Mouse (Mus musculus): ENCODE results near the gene Gps2. TPM values are rescaled to one million over a fixed set of nuclear protein-coding genes. Genes with fewer than 3 reads are reported as not detected.
"Not testable (repeated sequence)": the region's sequence is repeated elsewhere in the genome, so short reads cannot be mapped to it uniquely, and the experiment has no call there.

The Gps2 gene
- total RNA-seq, 2 experiments from 2014 or later, result 47.3 to 52.4 TPM

DNA sequence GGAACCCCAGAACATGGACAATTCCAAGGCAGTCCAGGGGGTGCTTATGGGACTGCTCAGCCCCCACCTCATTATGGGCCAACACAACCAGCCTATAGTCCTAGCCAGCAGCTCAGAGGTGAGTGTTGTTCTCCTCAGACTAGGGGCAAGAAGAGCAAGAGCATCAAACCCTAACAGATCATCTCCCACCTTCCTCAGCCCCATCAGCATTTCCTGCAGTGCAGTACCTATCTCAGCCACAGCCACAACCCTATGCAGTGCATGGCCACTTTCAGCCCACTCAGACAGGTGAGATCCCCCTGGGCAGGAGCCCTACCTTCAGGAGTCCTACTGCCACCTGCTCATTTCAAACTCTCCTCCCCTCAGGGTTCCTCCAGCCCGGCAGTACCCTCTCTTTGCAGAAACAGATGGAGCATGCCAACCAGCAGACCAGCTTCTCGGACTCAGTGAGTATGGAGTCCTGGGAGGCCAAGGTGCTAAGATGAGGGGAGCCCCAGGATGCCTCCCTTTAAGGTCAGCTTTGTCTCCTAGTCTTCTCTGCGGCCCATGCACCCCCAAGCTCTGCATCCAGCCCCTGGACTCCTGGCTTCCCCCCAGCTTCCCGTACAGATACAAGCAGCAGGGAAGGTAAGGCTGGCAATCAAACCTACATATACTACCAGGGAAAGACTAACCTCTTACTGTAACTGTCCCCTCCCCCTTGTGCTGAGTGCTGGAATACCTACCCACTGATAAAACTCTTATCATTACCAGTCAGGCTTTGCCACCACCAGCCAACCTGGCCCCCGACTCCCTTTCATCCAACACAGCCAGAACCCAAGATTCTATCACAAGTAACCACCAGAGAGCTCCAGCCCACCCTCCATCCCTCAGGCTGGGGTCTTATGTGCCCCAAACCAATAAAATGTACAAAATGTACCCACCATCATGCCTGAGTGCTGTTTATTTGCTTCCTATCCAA lies 2.3 kb downstream of the Gps2 start:
- no peak for DNase-seq (ENCODE audit: low spot score in 2 of 2)

DNA sequence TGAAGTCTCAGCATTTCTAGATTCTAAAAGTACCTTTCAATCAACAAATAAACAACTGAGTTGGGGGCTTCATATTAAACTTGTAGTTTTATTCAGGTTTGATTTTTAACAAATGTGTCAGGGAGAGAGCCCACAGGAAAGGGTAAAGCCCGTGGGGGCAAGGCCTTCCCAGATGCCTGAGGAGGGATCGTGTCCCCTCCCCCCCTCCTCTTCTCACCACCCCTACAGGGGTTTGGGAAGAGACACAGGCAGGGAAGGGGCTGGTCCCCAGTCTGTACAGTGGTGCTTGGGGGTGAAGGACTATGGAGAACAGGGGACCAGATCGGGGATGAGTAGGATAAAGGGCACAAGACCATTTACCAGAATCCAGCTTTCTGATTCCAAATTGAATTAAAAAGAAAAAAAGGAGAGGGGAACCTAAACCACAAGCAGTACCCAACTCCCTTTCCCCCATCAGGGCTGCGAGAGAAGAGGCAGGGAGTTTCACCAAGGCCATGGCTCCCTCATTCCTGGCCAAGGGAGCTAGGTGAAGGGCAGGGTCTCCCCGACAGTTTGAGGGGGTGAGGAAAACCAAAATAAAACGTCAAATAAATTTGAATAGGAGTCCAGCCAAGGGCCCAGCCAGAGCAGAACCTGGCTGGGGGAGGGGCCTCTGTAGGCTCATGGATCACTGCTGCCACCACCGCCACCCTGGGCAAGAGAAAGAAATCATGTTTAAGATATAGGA lies 3.1 kb downstream of the Gps2 start:
- DNase-seq (ENCODE audit: low spot score in 2 of 2), result not testable (repeated sequence)

DNA sequence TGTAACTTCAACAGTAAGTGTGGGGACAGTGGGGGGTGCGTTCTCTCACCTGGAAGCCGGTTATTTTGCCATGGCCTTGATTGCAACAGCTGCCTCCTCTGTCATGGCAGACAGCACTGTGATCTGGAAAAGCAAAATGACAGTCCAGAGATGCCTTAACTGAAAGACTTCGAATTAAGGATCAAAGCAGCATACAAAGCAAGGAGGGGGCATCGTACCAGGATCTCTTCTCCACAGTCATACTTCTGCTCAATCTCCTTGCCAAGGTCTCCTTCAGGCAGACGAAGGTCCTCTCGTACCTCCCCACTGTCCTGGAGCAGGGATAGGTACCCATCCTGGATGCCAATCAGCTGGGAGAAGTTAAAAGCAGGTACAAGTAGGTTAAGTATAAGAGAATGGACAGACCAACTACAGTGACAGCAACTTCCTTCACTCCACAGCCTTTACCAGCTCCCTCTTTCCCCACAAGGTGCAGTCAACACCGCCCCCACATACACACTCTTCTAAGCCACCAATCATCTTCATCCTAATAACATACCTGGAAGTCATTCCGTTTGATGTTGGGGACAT lies 3.8 kb downstream of the Gps2 start:
- no peak for DNase-seq (ENCODE audit: low spot score in 2 of 2)

DNA sequence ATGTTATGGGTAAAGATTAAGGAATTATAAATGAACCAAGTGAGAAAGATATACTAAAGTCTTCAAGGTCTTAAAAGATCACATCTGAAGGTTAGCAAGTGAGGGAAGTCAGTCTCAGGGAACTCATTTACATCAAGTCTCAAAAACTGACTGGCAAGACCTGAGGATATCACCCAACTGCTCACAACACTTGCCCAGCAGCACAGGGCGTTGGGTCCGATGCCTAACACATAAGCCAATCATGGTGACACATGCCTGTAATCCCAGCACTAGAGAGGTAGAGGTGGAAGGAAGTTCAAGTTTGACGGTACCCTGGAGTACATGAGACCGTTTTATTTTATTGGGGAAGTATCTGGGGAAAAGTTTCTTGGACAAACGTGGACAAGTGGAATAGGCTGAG lies 4.4 kb downstream of the Gps2 start:
- no peak for DNase-seq (ENCODE audit: low spot score in 2 of 2)

DNA sequence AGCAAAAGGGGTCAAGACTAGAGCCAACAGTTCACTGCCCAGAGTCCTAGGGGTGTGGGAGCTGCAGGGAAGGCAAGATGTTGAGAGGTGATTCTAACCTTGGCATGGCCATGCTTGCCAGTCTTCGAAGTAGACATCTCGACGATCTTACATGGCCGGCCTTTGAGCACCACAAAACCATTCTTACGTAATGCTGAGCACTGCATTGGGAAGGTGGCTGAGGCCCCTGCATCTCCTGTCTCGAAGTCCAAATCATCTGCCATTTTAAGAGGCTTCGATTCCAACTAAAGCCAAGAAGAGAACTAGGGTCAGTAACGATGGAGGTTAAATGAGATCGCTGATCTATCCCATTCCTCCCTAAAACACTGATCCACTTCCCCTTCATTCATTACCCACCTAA lies 5.4 kb downstream of the Gps2 start:
- DNase-seq (ENCODE audit: low spot score in 2 of 2), result no peak

DNA sequence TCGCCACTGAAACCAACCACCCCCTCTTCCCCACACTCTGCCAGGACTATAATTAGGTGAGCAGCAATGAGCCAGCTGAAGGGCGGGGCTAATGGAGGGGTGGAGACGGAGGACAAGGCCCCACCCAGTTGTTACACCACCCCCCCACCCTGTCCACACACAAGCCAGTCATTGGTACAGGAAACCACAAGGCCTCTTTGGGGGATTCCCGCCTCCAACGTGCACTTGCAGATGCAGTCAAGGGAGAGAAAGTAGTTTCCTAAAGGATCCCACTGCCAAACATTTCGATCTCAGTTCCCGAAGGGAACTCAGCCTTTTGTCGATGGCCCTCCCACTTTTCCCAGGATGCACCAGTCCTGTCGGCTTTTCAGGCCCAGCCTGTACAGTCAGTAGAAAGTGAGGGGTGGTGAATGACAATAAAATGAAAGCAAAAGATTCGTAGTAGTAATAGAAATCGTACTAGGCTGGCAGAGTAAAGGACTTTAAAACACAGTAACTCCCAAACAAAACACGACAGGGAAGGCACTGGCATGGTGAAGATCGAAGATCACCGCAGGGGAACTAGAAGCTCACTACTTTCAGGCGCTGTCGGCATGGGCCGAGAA lies 6.1 kb downstream of the Gps2 start:
- peak; percentile 69 to 72 for DNase-seq (ENCODE audit: low spot score in 2 of 2)

DNA sequence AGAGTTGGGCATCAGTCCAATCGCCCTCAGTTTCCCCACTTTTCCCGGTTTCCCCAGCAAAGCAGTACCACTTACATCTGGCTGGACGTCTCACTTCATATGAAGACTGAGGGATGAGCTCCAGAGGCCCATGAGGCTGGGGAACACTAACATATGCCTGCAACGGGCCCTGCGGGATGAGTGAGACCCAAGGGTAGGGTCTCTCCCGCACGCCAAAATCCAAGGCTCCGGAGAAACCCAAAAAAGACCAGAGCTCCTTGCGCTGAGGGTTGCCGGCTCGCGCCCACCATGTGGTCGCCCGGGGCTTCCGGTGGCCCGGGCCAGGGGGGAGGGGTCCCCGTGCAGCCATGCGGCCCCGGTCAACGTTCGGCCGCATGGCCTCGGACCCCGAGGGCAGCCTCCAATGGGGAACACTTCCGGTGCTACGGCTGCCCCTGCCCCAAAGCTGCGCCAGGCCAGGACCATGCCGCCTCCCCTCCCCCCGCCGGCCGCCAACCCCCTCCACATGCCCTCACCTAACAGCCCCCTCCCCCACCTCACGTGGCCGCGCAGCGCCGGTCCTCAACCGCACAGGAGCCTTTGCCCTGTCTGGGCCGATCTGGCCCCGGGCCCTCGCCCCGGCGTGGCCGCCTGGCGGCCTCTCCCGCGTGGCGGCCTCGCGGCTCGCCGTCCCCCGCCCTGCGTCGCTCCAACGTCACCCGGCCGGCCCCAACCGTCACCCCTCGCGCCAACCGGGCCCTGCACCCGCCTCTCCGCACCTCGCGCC lies 6.8 kb downstream of the Gps2 start:
- peak in 1 of 2 experiments; percentile 47 for DNase-seq (ENCODE audit: low spot score in 2 of 2)

DNA sequence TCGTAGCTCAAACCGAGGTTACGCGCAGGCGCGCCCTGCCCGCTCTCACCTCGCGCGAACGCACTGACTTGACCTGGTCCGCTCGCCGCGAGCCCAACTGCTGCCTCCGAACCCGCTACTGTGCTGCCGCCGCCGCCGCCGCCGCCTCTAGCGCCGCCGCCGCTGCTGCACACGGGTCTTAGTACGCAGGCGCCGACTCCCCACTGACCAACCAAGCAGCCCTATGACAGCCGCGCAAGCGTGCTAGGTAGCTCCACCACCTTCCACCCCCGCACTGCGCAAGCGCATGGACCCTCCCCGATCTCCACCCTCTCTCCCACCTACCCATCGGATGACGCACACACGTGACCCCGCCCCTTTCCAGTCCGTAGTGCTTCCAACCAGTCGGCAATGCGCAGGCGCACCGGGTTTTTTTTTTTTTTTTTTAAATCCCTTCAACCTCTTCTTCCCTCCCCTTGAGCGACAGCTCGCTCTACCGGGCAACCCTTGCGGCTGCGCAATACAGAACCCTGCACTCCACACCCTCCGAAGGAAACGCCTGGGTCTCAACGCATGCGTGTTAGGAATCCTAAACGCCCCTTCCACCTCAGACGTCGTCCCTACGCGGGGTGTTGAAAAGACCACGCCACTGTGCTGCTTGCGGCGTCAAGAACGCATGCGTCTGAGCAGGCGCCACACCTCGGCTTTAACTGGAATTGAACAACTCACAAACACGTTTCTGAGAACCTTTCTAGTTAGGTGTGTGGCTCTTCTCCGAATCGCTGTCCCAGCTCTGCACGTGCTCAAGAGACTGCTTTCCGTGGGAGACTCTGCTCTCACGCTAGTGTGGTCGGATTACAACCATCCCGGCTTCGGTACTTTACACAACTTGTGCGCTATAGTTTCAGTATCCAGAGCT lies 7.7 kb downstream of the Gps2 start, which contains the start of gene Eif5a:
Eif5a (minus strand) TSS at position 845 of the 898 bp plus-strand sequence.
- peak; percentile 100 for DNase-seq (ENCODE audit: low spot score in 2 of 2)

DNA sequence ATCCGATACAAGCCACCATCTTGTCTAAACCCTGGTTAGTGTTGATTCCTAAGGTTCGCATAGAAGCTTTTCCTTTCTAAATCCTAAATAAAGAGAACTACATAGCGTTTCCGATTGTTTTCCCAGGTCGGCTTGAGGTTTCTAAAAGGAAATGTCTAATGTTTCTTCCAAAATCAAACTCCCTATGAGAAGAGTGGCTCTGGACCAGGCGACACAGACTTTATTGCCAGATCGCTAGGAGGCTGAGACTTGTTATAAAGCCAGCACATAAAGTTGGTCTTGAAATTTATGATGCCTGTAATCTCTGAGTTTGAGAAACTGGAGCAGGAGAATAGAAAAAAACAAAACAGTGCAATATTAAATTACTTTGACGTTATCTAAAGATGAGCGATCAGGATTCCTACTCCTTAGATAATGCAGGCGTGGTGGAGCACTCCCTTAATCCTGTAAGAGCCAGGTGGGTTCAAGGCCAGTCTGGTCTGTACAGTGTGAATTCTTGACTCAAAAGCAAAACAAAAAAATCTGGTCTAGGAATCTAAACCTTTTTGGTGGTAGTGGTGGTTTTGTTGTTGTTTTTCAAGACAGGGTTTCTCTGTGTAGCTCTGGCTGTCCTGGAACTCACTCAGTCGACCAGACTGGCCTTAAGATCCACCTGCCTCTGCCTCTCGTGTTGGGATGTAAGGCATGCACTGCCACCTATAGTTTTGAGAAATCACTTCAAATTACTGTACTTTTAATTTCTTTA lies 8.5 kb downstream of the Gps2 start:
- peak in 1 of 2 experiments; percentile 23 for DNase-seq (ENCODE audit: low spot score in 2 of 2)

DNA sequence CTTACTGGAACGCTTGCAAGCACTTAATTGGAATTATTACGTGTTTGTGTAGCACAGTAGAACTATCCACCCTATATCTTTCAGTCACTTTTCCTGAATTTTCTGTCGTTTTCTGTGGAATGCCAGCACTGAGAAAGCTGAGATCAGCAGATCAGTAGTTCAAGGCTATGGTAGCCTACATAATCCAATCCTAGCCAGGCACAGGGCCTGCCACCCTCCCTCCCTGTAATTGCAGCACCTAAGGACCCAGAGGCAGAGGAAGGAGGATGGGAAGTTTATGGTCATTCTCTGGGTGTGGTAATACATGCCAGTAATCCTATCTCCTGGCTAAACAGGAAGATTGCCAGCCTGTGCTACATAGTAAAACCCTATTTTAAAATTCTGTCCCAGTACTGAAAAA lies 9.1 kb downstream of the Gps2 start:
- no peak for DNase-seq (ENCODE audit: low spot score in 2 of 2)

DNA sequence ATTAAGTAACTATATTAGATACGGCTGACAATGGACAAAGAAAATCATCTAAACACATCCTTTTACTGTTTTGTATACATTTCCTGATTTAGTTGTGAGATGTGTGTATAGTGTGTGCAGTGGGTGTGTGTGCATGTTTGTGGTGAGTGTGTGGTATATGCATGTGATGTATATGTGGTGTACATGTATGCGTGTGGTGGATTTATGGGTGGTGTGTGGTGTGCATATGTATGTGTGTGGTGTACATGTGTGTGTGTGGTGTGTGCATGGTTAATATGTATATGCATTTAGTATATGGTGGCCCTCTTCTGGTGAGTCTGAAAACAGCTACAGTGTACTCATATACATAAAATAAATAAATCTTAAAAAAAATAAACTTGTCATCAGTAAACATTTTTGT lies 13.8 kb downstream of the Gps2 start:
- no peak for DNase-seq (ENCODE audit: low spot score in 2 of 2)

DNA sequence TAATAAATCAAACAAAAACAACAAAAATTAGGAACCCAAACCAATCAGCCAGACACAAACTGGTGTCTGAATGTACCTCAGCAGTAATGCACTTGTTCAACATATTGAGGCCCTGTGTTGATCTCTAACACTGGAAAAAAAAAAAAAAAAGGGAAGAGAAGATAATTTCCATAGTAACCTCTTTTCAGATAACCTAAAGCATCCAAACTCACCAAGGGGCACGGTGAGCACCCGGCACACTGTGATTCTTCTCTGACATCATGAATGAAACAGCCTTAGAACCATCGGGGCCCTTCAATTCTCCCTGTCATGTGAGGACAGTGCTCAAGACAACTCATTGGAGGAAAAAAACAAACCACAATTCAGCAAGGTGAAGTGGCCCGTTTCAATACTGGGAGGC lies 16.0 kb downstream of the Gps2 start:
- no peak for DNase-seq (ENCODE audit: low spot score in 2 of 2)

DNA sequence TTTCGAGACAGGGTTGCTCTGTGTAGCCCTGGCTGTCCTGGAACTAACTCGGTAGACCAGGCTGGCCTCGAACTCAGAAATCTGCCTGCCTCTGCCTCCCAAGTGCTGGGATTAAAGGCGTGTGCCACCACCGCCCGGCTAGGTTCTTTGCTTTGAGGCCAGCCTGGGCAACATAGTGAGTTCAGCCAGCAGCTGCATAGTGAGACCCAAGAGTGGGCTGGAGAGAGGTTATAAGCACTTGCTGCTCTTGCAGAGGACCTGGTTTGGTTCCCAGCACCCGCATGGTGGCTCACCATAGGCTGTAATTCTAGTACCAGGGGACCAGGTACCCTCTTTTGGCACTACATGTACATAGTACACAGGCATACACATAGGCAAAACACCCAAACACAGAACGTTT lies 16.5 kb downstream of the Gps2 start:
- DNase-seq (ENCODE audit: low spot score in 2 of 2), result not testable (repeated sequence)

DNA sequence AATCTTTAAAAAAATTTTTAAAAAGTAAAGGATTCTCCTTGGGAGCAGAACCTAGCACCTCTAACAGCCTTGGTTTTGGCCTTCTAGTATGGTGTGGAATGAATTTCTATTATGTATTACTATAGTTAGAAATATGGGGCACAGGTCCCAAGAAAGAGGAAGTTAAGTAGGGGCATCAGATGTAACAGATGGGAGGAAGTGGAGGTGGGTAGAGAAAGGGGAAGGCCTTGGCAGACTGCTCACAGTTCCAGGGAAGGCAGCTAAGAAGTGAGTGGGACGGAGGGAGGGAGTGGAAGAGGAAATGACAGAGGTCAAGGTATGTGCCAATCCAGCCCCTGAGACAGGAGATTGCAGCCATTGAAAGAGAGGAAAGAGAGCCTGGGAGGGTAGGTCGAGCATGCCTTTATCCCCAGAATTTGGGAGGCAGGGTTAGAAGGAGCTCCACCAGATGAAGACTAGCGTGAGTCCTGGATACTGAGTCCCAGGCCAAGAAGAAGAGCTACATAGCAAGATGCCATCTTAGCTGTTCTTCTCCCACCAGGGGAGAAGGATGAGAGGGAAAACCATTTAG lies 17.4 kb downstream of the Gps2 start:
- no peak for DNase-seq (ENCODE audit: low spot score in 2 of 2)

DNA sequence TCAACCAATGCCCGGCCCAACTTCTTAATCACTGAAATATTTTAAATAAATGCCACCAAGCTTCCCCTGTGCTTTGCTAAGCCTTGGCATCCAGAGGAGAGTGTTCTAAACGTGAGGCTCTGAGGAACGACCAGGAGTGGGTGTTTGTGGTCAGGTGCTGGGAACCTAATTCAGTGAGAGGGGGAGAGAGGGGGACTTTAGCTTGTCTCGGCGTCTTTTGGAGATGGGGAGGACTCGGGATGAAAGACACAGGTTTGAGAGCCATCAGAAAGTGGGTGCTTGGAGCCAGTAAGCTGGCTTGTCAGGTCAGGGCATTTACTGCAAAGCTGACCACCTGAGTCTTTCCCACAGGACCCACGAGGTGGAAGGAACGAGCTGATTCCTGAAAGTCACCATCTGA lies 18.1 kb downstream of the Gps2 start:
- no peak for DNase-seq (ENCODE audit: low spot score in 2 of 2)

DNA sequence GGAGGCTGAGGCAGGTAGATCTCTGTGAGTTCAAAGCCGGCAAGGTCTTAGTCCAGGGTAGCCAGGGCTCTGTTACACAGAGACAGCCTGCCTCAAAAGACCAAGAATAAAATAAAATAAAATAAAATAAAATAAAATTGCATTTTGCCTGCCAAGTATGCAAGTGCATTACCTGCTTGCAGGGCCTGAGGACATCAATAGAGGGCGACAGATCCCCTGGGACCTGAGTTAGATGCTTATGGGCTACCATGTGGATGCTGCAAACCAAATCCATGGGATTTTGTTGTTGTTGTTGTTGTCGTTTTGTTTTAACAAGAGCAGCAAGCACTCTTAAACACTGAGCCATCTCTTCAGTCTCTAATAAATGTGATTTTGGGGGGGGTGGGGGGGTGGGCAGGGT lies 18.6 kb downstream of the Gps2 start:
- DNase-seq (ENCODE audit: low spot score in 2 of 2), result no peak

DNA sequence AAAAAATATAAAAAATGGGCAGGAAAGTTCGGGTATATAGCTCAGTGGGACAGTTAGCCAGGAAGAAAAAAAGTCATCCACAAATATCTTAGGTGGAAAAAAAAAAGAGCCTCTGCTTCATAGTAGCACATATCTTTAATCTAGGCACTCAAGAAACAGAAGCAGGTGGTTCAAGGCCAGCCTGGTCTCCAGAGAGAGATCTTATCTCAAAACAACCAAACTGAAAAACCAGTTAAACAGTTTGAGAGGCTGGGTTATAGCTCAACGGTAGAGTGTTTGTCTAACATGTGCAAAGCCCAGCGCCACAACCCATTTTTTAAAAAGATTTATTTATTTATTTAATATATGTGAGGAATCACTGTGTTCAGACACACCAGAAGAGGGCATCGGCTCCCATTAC lies 19.4 kb downstream of the Gps2 start:
- DNase-seq (ENCODE audit: low spot score in 2 of 2), result no peak

DNA sequence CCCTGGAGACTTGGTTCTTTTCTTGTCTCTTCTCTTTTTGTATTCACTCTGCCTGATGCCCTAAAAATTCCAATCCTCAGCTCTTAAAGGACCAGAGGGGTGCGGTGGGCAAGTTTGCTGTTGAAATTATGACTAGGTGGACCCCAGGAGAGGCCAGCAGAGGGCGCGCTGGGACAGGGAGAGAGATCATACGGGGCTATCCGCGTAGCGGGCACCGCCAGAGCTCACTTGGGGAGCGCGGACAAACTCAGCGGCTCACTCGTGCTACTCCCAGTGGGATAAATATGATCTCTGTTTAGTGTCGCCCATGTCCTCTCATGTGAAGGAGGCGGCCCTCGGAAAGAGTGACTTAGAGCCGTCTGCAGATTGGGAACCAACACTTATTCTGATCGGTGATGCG lies 20.5 kb downstream of the Gps2 start:
- DNase-seq (ENCODE audit: low spot score in 2 of 2), result peak; percentile 95 to 98

DNA sequence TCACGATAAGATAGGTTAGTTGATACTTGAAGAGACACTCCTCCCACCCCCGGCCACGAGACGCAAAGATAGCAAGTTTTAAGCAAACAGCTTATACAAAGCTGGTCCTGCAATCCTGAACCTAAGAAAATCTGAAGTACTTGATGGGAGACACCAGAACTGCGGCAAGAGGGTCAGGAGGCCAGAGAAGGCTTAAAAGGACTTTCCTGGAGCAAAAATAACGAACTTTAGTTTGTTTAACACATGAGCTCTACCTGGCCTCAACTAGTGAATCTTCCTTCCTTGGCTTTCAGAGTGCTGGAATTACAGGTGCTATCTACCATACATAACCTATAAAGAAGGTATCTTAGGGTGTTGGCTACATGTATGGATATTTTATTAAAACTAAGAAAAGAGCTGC lies 21.0 kb downstream of the Gps2 start:
- DNase-seq (ENCODE audit: low spot score in 2 of 2), result no peak
